Mouse (Mus musculus) thymus, adult 2 months (tissue): ENCODE measurements around the gene Trpm6.

Experiments
- CTCF ChIP-seq: fragments of 200-500 bp; IDR thresholded peaks from 2 replicates; pipeline ENCODE4 v1.5.1; 2012; ENCODE audit warnings: mild to moderate bottlenecking, control low read depth, low read length, moderate library complexity, borderline replicate concordance; ENCODE audit not compliant: control insufficient read depth, poor library complexity, insufficient read depth; ENCODE audit errors: extremely low read depth
- POLR2A ChIP-seq: fragments of 200-500 bp; IDR thresholded peaks from 2 replicates; pipeline ENCODE4 v1.6.1; 2012; ENCODE audit warnings: mild to moderate bottlenecking, low read length, control low read depth, moderate library complexity; ENCODE audit not compliant: control insufficient read depth, poor library complexity, insufficient read depth; ENCODE audit errors: extremely low read depth

DNA sequence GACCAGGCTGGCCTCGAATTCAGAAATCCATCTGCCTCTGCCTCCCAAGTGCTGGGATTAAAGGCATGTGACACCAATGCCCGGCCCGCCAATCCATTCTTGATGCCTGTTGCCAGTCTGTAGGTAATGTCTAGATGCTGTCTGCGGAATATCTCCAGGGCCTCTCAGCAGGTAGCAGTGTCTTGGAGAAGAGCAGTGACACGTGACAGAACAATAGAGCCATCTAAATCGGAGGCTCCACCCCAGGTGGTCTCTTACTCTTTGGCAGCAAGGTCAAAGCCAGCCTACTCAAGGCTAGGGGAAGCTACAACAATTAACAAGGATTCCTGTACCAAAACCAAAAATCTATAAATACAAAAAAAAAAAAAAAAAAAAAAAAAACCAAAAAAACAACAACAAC lies 38.9 kb upstream of the Trpm6 start:
- TF ChIP-seq POLR2A (no peak), CTCF (no peak)
